Comparison of ENCODE assay signal across 24 mouse cellular contexts in genomic region chr4:148744053-148744452, GRCm38 (mm10).
DNase-seq lines count a peak whose midpoint lies in the region; ATAC-seq lines count a peak whose summit lies in the region.
"Had no signal": no experiment of that assay in that cellular context is flagged by ENCODE, and none has a peak within 500 bp of the region (broad histone marks: within the 10 kb centered on the region; RNA-seq: fewer than 3 reads in every experiment).

No protein-coding gene starts in this region.

- DNase-seq in heart, embryonic 10.5 days (ENCODE audit: low spot score): no peak
- DNase-seq in heart, adult 8-10 months (ENCODE audit: low spot score): no peak
- DNase-seq in ES-CJ7 (ENCODE audit: low read depth, low spot score): peak; percentile 87
- no peak for DNase-seq in hindbrain, embryonic 11.5 days (ENCODE audit: low spot score)
- no peak for DNase-seq in kidney, postnatal 14 days
- no peak for DNase-seq in cerebellum, postnatal 4 days (ENCODE audit: low spot score in 2 of 2)
- no peak for DNase-seq in forebrain, embryonic 10.5 days (ENCODE audit: extremely low spot score, low spot score)
- DNase-seq: adrenal gland, postnatal 25 days; cerebellum, adult 11-12 months; cerebellum, postnatal 25 days; heart, adult 11 months; kidney, adult 2 months; kidney, postnatal 10 days; layer of hippocampus, postnatal 36 days; retina, postnatal 1 day; right cerebral cortex, postnatal 4 days had no signal

- no peaks in the 10 kb centered on the region for H3K36me3 ChIP-seq in heart, embryonic 10.5 days
- no peaks in the 10 kb centered on the region for H3K36me3 ChIP-seq in hindbrain, embryonic 11.5 days (ENCODE audit: control insufficient read depth, insufficient read depth, low read length)
- no peaks in the 10 kb centered on the region for H3K36me3 ChIP-seq in neural tube, embryonic 13.5 days
- no peaks in the 10 kb centered on the region for H3K36me3 ChIP-seq in forebrain, embryonic 10.5 days (replicated peaks)

- peak overlapping the region; percentile 56; the same call in 1 of the 2 replicates for H3K27ac ChIP-seq in heart, embryonic 10.5 days
- H3K27ac ChIP-seq in hindbrain, embryonic 11.5 days (ENCODE audit: low read depth, low read length): 0 out of 2 replicates have a peak overlapping the region, but pooled peaks have one; percentile 20
- H3K27ac ChIP-seq in neural tube, embryonic 13.5 days (replicated peaks): peak overlapping the region; percentile 83
- H3K27ac ChIP-seq in forebrain, embryonic 10.5 days: no peak overlapping the region
- H3K27ac ChIP-seq: layer of hippocampus, adult 2 months; liver, embryonic 14.5 days; macrophage; stomach, postnatal 0 days had no signal

- ATAC-seq in hindbrain, embryonic 11.5 days (ENCODE audit: low FRiP score): no peak
- ATAC-seq in neural tube, embryonic 13.5 days (ENCODE audit: low read depth): no peak
- ATAC-seq: CD4-positive, CD25-positive, alpha-beta regulatory T cell, adult 4 months; Patski had no signal

- H3K27me3 ChIP-seq in heart, embryonic 10.5 days (ENCODE audit: insufficient read depth, poor library complexity, severe bottlenecking): peaks cover 44% of the 10 kb centered on the region
- peaks cover 13% of the 10 kb centered on the region for H3K27me3 ChIP-seq in hindbrain, embryonic 11.5 days (ENCODE audit: control insufficient read depth, insufficient read depth, low read length)
- H3K27me3 ChIP-seq in neural tube, embryonic 13.5 days: peaks cover 41% of the 10 kb centered on the region
- peaks cover 96% of the 10 kb centered on the region for H3K27me3 ChIP-seq in forebrain, embryonic 10.5 days (ENCODE audit: poor library complexity, severe bottlenecking)
- H3K27me3 ChIP-seq: Patski had no signal

- 58% methylated on average over 8 of the region's 8 CpGs for WGBS in heart, embryonic 10.5 days
- 43% methylated on average over 8 of the region's 8 CpGs for WGBS in hindbrain, embryonic 11.5 days
- WGBS in neural tube, embryonic 13.5 days: 38% methylated on average over 8 of the region's 8 CpGs
- WGBS in forebrain, embryonic 10.5 days: 45% methylated on average over 8 of the region's 8 CpGs

- no peaks in the 10 kb centered on the region for H3K9me3 ChIP-seq in heart, embryonic 10.5 days
- H3K9me3 ChIP-seq in hindbrain, embryonic 11.5 days (ENCODE audit: control insufficient read depth, low read length): no peaks in the 10 kb centered on the region
- H3K9me3 ChIP-seq in neural tube, embryonic 13.5 days: no peaks in the 10 kb centered on the region
- H3K9me3 ChIP-seq in forebrain, embryonic 10.5 days: no peaks in the 10 kb centered on the region

- H3K4me3 ChIP-seq in heart, embryonic 10.5 days: no peak overlapping the region
- H3K4me3 ChIP-seq in hindbrain, embryonic 11.5 days (ENCODE audit: low read depth, low read length): no peak overlapping the region
- no peak overlapping the region for H3K4me3 ChIP-seq in neural tube, embryonic 13.5 days
- H3K4me3 ChIP-seq in forebrain, embryonic 10.5 days: no peak overlapping the region
- H3K4me3 ChIP-seq: layer of hippocampus, adult 2 months had no signal

- H3K4me2 ChIP-seq in hindbrain, embryonic 11.5 days (replicated peaks; ENCODE audit: low read depth, low read length): no peak overlapping the region
- H3K4me2 ChIP-seq in neural tube, embryonic 13.5 days: no peak overlapping the region
- H3K4me2 ChIP-seq: midbrain, embryonic 11.5 days had no signal

- H3K9ac ChIP-seq in hindbrain, embryonic 11.5 days (ENCODE audit: low read depth, low read length): no peak overlapping the region
- H3K9ac ChIP-seq in neural tube, embryonic 13.5 days: no peak overlapping the region
- H3K9ac ChIP-seq: liver, embryonic 14.5 days had no signal

- peaks cover 65% of the 10 kb centered on the region for H3K4me1 ChIP-seq in heart, embryonic 10.5 days
- peaks cover 3% of the 10 kb centered on the region for H3K4me1 ChIP-seq in hindbrain, embryonic 11.5 days (replicated peaks; ENCODE audit: control insufficient read depth, insufficient read depth, low read length)
- peaks cover 44% of the 10 kb centered on the region for H3K4me1 ChIP-seq in neural tube, embryonic 13.5 days (replicated peaks)
- H3K4me1 ChIP-seq in forebrain, embryonic 10.5 days: peaks cover 55% of the 10 kb centered on the region
